Mouse (Mus musculus) kidney, embryonic 15.5 days (tissue): ENCODE results near the gene Tedc2. TPM values are rescaled to one million over a fixed set of nuclear protein-coding genes. Genes with fewer than 3 reads are reported as not detected.

Experiments used
- ATAC-seq: fragments of 200-750 bp; cut with Nextera tagmentation; replicated peaks from 2 replicates; pipeline ENCODE4 v1.8.0; 2017; ENCODE audit warnings: moderate TSS enrichment; ENCODE audit not compliant: low FRiP score
- H3K27ac ChIP-seq: fragments of 300-500 bp; sonication (generic); 2 replicates; pipeline ENCODE4 v1.5.1; 2015; ENCODE audit warnings: mild to moderate bottlenecking, inconsistent platforms
- H3K27me3 ChIP-seq: fragments of 300-500 bp; sonication (generic); 2 replicates; pipeline ENCODE4 v1.6.1; 2015; ENCODE audit warnings: inconsistent platforms
- H3K36me3 ChIP-seq: fragments of 300-500 bp; sonication (generic); 2 replicates; pipeline ENCODE4 v1.6.1; 2015; ENCODE audit warnings: inconsistent platforms
- H3K4me1 ChIP-seq: fragments of 300-500 bp; sonication (generic); 2 replicates; pipeline ENCODE4 v1.6.1; 2015; ENCODE audit warnings: inconsistent platforms
- H3K4me2 ChIP-seq: fragments of 300-500 bp; sonication (generic); 2 replicates; pipeline ENCODE4 v1.6.1; 2015; ENCODE audit warnings: moderate library complexity, mild to moderate bottlenecking, inconsistent platforms
- H3K4me3 ChIP-seq: fragments of 300-500 bp; sonication (generic); replicated peaks from 2 replicates; pipeline ENCODE4 v1.5.1; 2015; ENCODE audit warnings: mild to moderate bottlenecking, inconsistent platforms
- H3K9ac ChIP-seq: fragments of 300-500 bp; sonication (generic); 2 replicates; pipeline ENCODE4 v1.6.1; 2015; ENCODE audit warnings: mild to moderate bottlenecking, inconsistent platforms
- H3K9me3 ChIP-seq: fragments of 300-500 bp; sonication (generic); replicated peaks from 2 replicates; pipeline ENCODE4 v1.6.1; 2016; ENCODE audit warnings: inconsistent platforms
- WGBS: fragments of 180-500 bp; shearing (Covaris S2); methylation state at CpG from one replicate; pipeline ENCODE4 v1.1.7; 2015; ENCODE audit warnings: mixed read lengths; 5-methylcytosine and 5-hydroxymethylcytosine counted together
- polyA plus RNA-seq: library from polyadenylated mRNA; unstranded; fragments of >200 nt; fragmentation: Nextera tagmentation; extraction: Ambion mirVana; gene quantifications from 2 replicates; pipeline ENCODE4 v1.2.1, GENCODE M21; 2015

The Tedc2 gene
- 13.6 and 14.3 TPM in 2 replicates for polyA plus RNA-seq

DNA sequence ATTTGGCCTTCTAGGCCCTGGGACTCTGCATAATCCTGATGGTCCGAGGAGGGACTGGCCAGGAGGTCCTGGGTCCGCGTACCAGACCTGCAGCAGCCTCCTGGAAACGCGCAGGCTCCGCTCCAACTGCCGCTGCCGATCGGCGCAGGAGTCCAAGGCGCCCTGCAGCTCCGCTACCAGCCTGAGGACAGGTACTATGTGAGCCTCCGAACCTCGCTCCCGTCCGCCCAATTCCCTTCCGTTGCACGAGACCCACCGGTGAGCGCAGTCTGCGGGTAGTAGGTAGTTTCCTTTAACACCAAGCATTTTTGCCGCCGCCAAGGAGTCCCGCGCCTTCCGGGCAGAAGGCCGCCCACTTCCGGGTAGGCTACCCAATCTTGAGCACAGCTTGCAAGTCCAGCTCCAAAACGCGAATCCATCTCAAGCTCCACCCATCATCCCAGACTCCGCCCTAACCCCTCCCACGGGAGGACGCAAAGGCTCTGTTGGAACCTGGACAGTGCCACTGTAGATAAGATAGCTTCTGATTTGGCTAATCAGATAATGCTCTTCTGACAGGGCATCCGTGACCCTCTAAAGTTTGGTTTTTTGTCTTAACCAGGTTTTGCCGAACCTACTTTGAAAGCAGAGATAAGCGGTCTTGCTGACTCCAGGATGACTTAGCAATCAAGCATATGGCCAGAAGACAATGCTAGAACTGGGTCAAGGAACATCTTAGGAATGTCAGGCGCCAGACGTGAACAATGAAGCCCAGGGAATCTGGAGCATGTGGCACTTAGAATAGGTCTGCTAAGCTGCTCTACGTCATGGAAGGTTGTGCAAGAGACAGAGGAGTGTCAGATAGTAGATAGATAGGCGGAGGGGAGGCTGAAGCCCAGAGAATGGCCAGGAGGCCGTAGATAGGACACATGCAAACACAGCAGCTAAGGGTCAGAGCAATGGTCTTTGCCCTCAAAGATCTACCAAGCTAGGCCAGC, at the start of gene Tedc2:
Gene Tedc2, minus strand, starts transcription at position 417 of the 977 bp plus-strand sequence.
- peaks cover 59% of the 10 kb centered on the region for H3K36me3 ChIP-seq
- 5% methylated on average over 41 of the region's 41 CpGs for WGBS
- ATAC-seq: peak; percentile 94
- peak within 1 kb of the TSS; percentile 72 for H3K27ac ChIP-seq
- peak within 1 kb of the TSS; percentile 73 for H3K4me3 ChIP-seq
- peak within 1 kb of the TSS; percentile 82 for H3K4me2 ChIP-seq
- H3K27me3 ChIP-seq: no peaks in the 10 kb centered on the region
- H3K9ac ChIP-seq: peak within 1 kb of the TSS; percentile 72
- H3K4me1 ChIP-seq: peaks cover 18% of the 10 kb centered on the region
- H3K9me3 ChIP-seq: no peaks in the 10 kb centered on the region

DNA sequence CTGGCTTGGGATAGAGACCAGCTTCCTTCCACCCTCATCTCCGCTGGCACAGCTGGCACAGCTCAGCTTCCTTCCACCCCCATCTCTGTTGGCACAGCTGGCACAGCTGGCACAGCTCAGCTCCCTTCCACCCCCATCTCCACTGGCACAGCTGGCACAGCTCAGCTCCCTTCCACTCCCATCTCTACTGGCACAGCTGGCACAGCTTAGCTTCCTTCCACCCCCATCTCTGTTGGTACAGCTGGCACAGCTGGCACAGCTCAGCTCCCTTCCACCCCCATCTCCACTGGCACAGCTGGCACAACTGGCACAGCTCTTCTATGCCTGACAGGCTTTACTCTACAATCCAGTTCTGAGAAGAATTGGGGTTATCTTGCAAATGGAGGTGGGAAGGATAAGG, 46.5 kb upstream of the Tedc2 start:
- H3K4me3 ChIP-seq: no peak overlapping the region
- no peaks in the 10 kb centered on the region for H3K4me1 ChIP-seq
- H3K9ac ChIP-seq: no peak overlapping the region
- ATAC-seq: no peak
- WGBS: 93% methylated on average over 1 of the region's 1 CpGs
- H3K4me2 ChIP-seq: no peak overlapping the region
- H3K27ac ChIP-seq: no peak overlapping the region
- no peaks in the 10 kb centered on the region for H3K27me3 ChIP-seq
- 0 out of 2 replicates have a peak, but pooled peaks cover 5% of the 10 kb centered on the region for H3K9me3 ChIP-seq
- no peaks in the 10 kb centered on the region for H3K36me3 ChIP-seq

DNA sequence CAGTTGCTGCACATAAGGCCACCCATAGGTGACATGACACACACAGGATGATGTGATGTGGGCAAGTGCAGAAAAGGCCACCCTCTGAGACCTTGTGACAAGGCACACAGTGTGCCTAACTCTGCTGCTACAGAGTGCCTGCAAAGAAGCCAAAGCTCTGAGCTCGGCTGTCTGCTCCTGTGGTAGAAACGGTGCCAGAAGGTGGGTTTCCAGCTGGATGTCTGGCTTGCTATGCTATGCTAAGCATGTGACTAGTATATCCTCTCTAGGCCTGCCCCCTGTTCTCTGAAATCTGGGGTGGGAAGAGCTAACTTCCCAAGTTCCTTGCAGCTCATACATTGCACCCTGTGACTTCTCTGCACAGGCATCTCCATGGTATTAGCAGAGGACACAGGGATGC, 44.1 kb upstream of the Tedc2 start:
- H3K4me1 ChIP-seq: no peaks in the 10 kb centered on the region
- H3K4me2 ChIP-seq: no peak overlapping the region
- no peak overlapping the region for H3K9ac ChIP-seq
- no peaks in the 10 kb centered on the region for H3K27me3 ChIP-seq
- H3K9me3 ChIP-seq: 0 out of 2 replicates have a peak, but pooled peaks cover 5% of the 10 kb centered on the region
- no peaks in the 10 kb centered on the region for H3K36me3 ChIP-seq
- ATAC-seq: no peak
- no peak overlapping the region for H3K27ac ChIP-seq
- WGBS: 78% methylated on average over 2 of the region's 2 CpGs
- H3K4me3 ChIP-seq: no peak overlapping the region

DNA sequence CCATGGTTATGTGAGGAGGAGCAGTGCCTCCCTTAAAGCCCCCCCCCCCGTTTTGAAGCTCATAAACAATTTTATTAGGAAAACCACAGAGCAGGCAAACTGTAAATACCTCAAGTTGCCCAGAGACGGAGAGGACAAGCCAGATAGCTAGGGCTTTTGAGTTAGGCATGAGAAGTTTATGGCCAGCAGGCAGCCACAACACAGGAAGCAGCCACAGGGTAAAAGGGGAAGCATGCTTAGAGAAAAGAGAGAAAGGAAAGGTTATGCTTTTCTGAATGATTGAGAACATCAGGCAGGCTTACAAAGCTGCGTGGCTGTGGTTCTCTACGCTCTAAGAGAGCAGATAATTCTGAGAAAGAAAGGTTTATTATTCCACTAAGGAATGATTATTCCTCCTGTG, 39.9 kb upstream of the Tedc2 start:
- Histone ChIP-seq H3K9ac (no peak overlapping the region), H3K4me1 (no peaks in the 10 kb centered on the region), H3K36me3 (no peaks in the 10 kb centered on the region), H3K9me3 (0 out of 2 replicates have a peak, but pooled peaks cover 5% of the 10 kb centered on the region), H3K4me3 (no peak overlapping the region), H3K27ac (no peak overlapping the region), H3K4me2 (no peak overlapping the region), H3K27me3 (no peaks in the 10 kb centered on the region)
- ATAC-seq: no peak
- WGBS: 61% methylated on average over 4 of the region's 4 CpGs

DNA sequence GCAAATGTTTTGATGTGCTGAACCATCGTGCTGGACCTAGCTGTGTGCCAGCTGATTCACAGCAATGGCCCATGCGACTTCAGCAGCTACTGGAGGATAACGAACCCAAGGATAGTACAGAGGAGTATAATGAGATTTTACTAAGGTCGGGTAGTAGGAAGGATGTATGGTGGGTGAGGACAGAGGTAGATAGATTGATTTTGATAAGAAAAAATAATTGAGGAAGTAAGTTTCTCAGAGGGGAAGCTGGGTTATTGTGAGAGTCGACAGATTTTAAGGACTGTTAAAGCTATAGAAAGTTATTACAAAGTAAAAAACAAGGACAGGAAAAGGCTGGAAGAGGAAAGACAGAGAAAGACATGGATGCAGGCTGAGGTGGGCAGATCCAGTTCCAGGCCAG, 39.1 kb upstream of the Tedc2 start:
- Histone ChIP-seq H3K4me1 (no peaks in the 10 kb centered on the region), H3K27me3 (no peaks in the 10 kb centered on the region), H3K9ac (no peak overlapping the region), H3K9me3 (0 out of 2 replicates have a peak, but pooled peaks cover 5% of the 10 kb centered on the region), H3K4me3 (no peak overlapping the region), H3K27ac (no peak overlapping the region), H3K36me3 (no peaks in the 10 kb centered on the region), H3K4me2 (no peak overlapping the region)
- 71% methylated on average over 5 of the region's 5 CpGs for WGBS
- ATAC-seq: no peak

DNA sequence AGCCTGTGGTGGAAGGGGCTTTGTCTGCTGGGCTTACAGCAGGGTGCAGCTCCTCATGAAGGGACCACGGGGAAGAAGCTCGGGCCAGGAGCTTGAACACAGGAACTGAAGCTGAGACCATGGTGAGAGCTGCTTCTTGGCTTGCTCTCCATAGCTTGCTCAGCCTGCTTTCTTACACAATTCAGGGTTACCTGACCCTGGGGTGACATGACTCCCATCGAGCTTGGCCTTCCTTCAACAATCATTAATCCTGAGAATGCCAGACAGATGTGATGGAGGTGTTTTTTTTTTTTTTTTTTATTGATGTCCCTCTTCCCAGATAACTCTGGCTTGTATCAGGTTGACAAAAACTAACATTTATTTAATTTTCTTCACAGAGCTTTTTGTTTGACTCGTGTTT, 38.3 kb upstream of the Tedc2 start:
- H3K9ac ChIP-seq: no peak overlapping the region
- H3K4me1 ChIP-seq: no peaks in the 10 kb centered on the region
- no peaks in the 10 kb centered on the region for H3K36me3 ChIP-seq
- no peaks in the 10 kb centered on the region for H3K27me3 ChIP-seq
- no peak for ATAC-seq
- H3K9me3 ChIP-seq: 0 out of 2 replicates have a peak, but pooled peaks cover 1% of the 10 kb centered on the region
- 60% methylated on average over 4 of the region's 4 CpGs for WGBS
- H3K27ac ChIP-seq: no peak overlapping the region
- H3K4me3 ChIP-seq: no peak overlapping the region
- H3K4me2 ChIP-seq: no peak overlapping the region

DNA sequence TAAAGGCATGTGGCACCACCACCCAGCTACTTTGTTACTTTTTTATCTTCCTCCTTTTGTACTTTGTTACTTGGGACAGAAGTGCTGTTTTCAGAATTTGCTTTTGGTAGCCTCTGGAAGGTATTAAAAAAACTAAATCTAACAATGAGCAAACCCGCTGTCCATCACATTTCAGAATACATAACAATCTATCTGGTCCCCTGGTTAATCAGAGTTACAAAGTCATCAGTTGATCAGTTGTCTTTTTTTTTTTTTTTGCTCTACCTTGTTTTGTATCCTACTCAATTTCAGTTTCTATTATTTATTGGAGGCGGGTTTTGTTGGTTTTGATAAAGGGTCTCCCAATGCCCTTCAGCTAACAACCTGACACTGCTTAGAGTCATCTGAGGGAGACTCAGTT, 31.7 kb upstream of the Tedc2 start:
- H3K4me1 ChIP-seq: peaks cover 18% of the 10 kb centered on the region
- peaks cover 19% of the 10 kb centered on the region for H3K36me3 ChIP-seq
- H3K27ac ChIP-seq: no peak overlapping the region
- peak overlapping the region; percentile 70; the same call in 1 of the 2 replicates for H3K9ac ChIP-seq
- no peak overlapping the region for H3K4me2 ChIP-seq
- 97% methylated on average over 2 of the region's 2 CpGs for WGBS
- H3K27me3 ChIP-seq: no peaks in the 10 kb centered on the region
- no peaks in the 10 kb centered on the region for H3K9me3 ChIP-seq
- H3K4me3 ChIP-seq: no peak overlapping the region
- ATAC-seq: no peak

DNA sequence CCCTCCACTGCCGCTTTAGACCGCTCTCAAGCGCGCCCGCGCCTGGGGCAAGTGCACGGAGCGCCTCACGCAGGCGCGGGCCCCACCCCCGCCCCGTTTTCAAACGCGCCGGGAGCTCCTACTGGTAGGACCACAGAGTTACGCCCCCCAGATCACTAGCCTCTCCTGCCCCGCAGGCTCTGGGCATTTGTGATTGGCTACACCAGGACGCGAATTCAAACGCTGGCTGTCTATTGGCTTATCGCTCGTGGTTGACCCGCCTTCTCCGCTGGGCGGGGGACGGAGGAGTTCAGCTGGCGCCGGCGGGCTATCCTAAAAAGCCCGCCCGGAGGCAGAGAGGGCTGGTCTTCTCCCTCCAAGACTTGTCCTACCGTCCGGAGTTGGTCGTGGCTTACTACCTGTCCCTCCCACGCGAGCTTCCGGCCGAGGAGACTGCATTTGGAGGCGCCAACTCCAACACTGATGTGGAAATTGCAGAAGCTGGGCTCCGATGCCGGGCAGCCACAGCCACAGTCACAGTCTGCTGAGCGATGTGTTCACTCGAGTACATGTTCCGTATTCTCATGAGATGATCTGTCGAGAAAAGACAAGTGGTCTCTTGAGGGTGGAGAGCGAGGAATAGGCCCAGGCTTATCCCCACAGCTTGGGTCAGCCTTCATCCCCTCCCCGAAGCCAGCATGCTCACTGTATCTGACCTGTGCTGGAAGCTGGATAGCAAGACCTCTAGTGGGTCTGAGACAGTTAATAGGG, 30.8 kb upstream of the Tedc2 start, which contains the start of gene Ccnf:
Gene Ccnf, minus strand, starts transcription at position 165 of the 750 bp plus-strand sequence.
- peak within 1 kb of the TSS; percentile 82 for H3K4me2 ChIP-seq
- H3K4me3 ChIP-seq: peak within 1 kb of the TSS; percentile 93
- peak within 1 kb of the TSS; percentile 90 for H3K9ac ChIP-seq
- no peaks in the 10 kb centered on the region for H3K27me3 ChIP-seq
- H3K9me3 ChIP-seq: no peaks in the 10 kb centered on the region
- ATAC-seq: peak; percentile 100
- H3K4me1 ChIP-seq: peaks cover 18% of the 10 kb centered on the region
- peak within 1 kb of the TSS; percentile 89 for H3K27ac ChIP-seq
- H3K36me3 ChIP-seq: peaks cover 27% of the 10 kb centered on the region
- WGBS: under 1% methylated on average over 48 of the region's 48 CpGs

DNA sequence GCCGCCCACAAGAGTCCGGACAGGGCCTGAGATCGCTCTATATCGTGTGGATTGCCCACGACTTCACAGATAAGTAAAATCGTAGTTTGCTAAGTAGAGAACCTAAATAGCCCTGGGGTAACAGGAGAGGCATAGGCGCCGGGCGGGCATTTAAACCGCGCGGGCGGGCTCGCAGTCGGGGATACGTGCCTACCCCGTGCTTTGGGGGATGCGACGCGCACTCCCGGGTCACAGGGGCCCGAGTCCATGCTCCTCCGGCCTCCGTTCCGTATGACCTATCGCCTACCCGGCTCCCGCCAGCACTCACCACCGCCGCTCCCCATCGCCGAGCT, 30.3 kb upstream of the Tedc2 start:
- H3K4me2 ChIP-seq: peak overlapping the region; percentile 82
- peak overlapping the region; percentile 93 for H3K4me3 ChIP-seq
- no peaks in the 10 kb centered on the region for H3K27me3 ChIP-seq
- no peak for ATAC-seq
- peak overlapping the region; percentile 86 for H3K27ac ChIP-seq
- H3K9me3 ChIP-seq: no peaks in the 10 kb centered on the region
- H3K4me1 ChIP-seq: peaks cover 18% of the 10 kb centered on the region
- H3K9ac ChIP-seq: peak overlapping the region; percentile 90
- WGBS: 0% methylated on average over 31 of the region's 32 CpGs
- H3K36me3 ChIP-seq: peaks cover 32% of the 10 kb centered on the region

DNA sequence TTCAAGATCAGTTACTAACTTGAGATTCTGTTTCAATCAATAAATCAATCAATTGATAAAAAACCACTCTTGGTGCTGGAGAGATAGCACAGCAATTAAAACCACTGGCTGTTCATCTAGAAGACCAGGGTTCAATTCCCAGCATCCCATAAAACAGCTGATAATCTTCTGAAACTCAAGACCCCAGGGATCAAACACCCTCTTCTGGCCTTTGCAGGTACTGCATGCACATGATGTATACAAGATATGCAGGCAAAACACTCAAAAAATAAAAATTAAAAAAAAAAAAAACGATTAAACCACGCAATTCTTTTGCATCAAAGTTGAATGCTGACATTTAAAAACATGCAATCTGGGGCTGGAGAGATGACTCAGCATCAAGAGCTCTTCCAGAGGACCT, 28.0 kb upstream of the Tedc2 start:
- no peaks in the 10 kb centered on the region for H3K27me3 ChIP-seq
- no peak overlapping the region for H3K4me2 ChIP-seq
- H3K4me3 ChIP-seq: no peak overlapping the region
- H3K4me1 ChIP-seq: peaks cover 18% of the 10 kb centered on the region
- ATAC-seq: no peak
- H3K36me3 ChIP-seq: peaks cover 50% of the 10 kb centered on the region
- 0 out of 2 replicates have a peak, but pooled peaks cover 8% of the 10 kb centered on the region for H3K9me3 ChIP-seq
- 97% methylated on average over 2 of the region's 2 CpGs for WGBS
- H3K9ac ChIP-seq: no peak overlapping the region
- no peak overlapping the region for H3K27ac ChIP-seq

DNA sequence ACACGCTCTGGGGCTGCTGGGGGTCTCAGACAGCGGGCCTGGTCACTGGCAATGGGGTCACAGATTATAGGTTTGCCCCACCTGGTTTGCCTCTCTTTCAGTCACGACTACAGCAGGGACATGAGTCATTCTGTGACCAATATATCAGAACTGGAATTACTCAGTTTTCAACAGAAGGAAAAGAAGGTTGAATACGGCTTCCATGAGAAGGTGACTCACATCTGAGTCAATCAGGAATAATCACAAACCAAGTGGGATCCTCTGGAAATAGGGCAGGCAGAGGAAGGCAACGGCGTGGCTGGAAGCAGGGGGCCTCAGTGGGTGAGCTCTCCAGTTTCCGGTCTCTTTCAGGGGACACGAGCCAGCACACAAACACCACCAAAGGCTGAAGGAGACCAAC, 23.4 kb upstream of the Tedc2 start:
- Histone ChIP-seq H3K4me3 (no peak overlapping the region), H3K9me3 (0 out of 2 replicates have a peak, but pooled peaks cover 8% of the 10 kb centered on the region), H3K9ac (no peak overlapping the region), H3K27me3 (no peaks in the 10 kb centered on the region), H3K4me1 (no peaks in the 10 kb centered on the region), H3K4me2 (no peak overlapping the region), H3K36me3 (peaks cover 92% of the 10 kb centered on the region), H3K27ac (no peak overlapping the region)
- no peak for ATAC-seq
- WGBS: 96% methylated on average over 8 of the region's 8 CpGs
